Mouse (Mus musculus): ENCODE results near the gene Sestd1.

Sestd1 gene

GRCm38 (mm10) chr2:77280512-77281409, at the start of gene Sestd1:
Gene Sestd1 (minus strand): TSS chr2:77280592.
- DNase-seq: peak; percentile 77 to 88

GRCm38 (mm10) chr2:77327246-77327645, 46.9 kb upstream of the Sestd1 start:
- no peak for DNase-seq

GRCm38 (mm10) chr2:77323739-77324138, 43.3 kb upstream of the Sestd1 start:
- no peak for DNase-seq

- peak; percentile 71 to 79 for DNase-seq
Measured at GRCm38 (mm10) chr2:77323156-77323555, 42.8 kb upstream of the Sestd1 start.

GRCm38 (mm10) chr2:77319196-77319595, 38.8 kb upstream of the Sestd1 start:
- no peak for DNase-seq

- DNase-seq: no peak
Measured at GRCm38 (mm10) chr2:77316961-77317360, 36.6 kb upstream of the Sestd1 start.

- DNase-seq: no peak
Measured at GRCm38 (mm10) chr2:77313846-77314245, 33.5 kb upstream of the Sestd1 start.

- DNase-seq: no peak
Measured at GRCm38 (mm10) chr2:77312616-77313015, 32.2 kb upstream of the Sestd1 start.

- peak; percentile 72 to 77 for DNase-seq
Measured at GRCm38 (mm10) chr2:77309313-77309712, 28.9 kb upstream of the Sestd1 start.

- DNase-seq: no peak
Measured at GRCm38 (mm10) chr2:77304494-77304893, 24.1 kb upstream of the Sestd1 start.

- no peak for DNase-seq
Measured at GRCm38 (mm10) chr2:77303716-77304115, 23.3 kb upstream of the Sestd1 start.

GRCm38 (mm10) chr2:77302655-77303348, 22.4 kb upstream of the Sestd1 start:
- DNase-seq: peak; percentile 17 to 57

- DNase-seq: no peak
Measured at GRCm38 (mm10) chr2:77301687-77302389, 21.4 kb upstream of the Sestd1 start.

- no peak for DNase-seq
Measured at GRCm38 (mm10) chr2:77289701-77290100, 9.3 kb upstream of the Sestd1 start.

- DNase-seq: no peak
Measured at GRCm38 (mm10) chr2:77286755-77287154, 6.4 kb upstream of the Sestd1 start.

- DNase-seq: no peak
Measured at GRCm38 (mm10) chr2:77284281-77284899, 4.0 kb upstream of the Sestd1 start.

- DNase-seq: peak in 1 of 2 experiments; percentile 55
Measured at GRCm38 (mm10) chr2:77279861-77280511, 406 bp downstream of the Sestd1 start.

- DNase-seq: peak in 1 of 2 experiments; percentile 42
Measured at GRCm38 (mm10) chr2:77277272-77277671, 3.1 kb downstream of the Sestd1 start.

GRCm38 (mm10) chr2:77275851-77276250, 4.5 kb downstream of the Sestd1 start:
- DNase-seq: no peak

GRCm38 (mm10) chr2:77274976-77275641, 5.3 kb downstream of the Sestd1 start:
- no peak for DNase-seq

- no peak for DNase-seq
Measured at GRCm38 (mm10) chr2:77272953-77273352, 7.4 kb downstream of the Sestd1 start.

- DNase-seq: no peak
Measured at GRCm38 (mm10) chr2:77270781-77271180, 9.6 kb downstream of the Sestd1 start.

All from kidney, postnatal 25 days (tissue).